In genomic region chr9:14558332-14558731, GRCm38 (mm10) we compare ENCODE assay signal across 29 mouse cellular contexts. TPM values are rescaled to one million over a fixed set of nuclear protein-coding genes. Genes with fewer than 3 reads are reported as not detected.
"Had no signal": no experiment of that assay in that cellular context is flagged by ENCODE, and none has a peak within 500 bp of the region (broad histone marks: within the 10 kb centered on the region; RNA-seq: fewer than 3 reads in every experiment).

No protein-coding gene starts in this region.

- ATAC-seq: forebrain, embryonic 13.5 days; forebrain, embryonic 14.5 days; forebrain, embryonic 15.5 days; forebrain, embryonic 16.5 days; forebrain, postnatal 0 days had no signal

- H3K4me1 ChIP-seq: embryonic facial prominence, embryonic 12.5 days; embryonic facial prominence, embryonic 13.5 days; forebrain, embryonic 12.5 days; forebrain, embryonic 13.5 days; forebrain, embryonic 15.5 days had no signal

- H3K27ac ChIP-seq: embryonic facial prominence, embryonic 10.5 days; embryonic facial prominence, embryonic 12.5 days; embryonic facial prominence, embryonic 15.5 days; forebrain, embryonic 10.5 days; forebrain, embryonic 12.5 days; forebrain, embryonic 13.5 days; forebrain, embryonic 15.5 days; gastrocnemius, adult 2 months; heart, adult 2 months had no signal

- H3K4me3 ChIP-seq: embryonic facial prominence, embryonic 10.5 days; embryonic facial prominence, embryonic 12.5 days; embryonic facial prominence, embryonic 13.5 days; embryonic facial prominence, embryonic 15.5 days; erythroblast, embryonic 14.5 days; forebrain, embryonic 10.5 days; forebrain, embryonic 12.5 days; forebrain, embryonic 13.5 days; forebrain, embryonic 15.5 days; gastrocnemius, adult 2 months; heart, adult 2 months had no signal

- H3K9me3 ChIP-seq: embryonic facial prominence, embryonic 10.5 days; embryonic facial prominence, embryonic 12.5 days; embryonic facial prominence, embryonic 13.5 days; embryonic facial prominence, embryonic 15.5 days; forebrain, embryonic 10.5 days; forebrain, embryonic 12.5 days; forebrain, embryonic 13.5 days; forebrain, embryonic 15.5 days had no signal

- H3K27me3 ChIP-seq: embryonic facial prominence, embryonic 12.5 days; embryonic facial prominence, embryonic 13.5 days; embryonic facial prominence, embryonic 15.5 days; forebrain, embryonic 12.5 days; forebrain, embryonic 13.5 days; forebrain, embryonic 15.5 days had no signal

- H3K4me2 ChIP-seq: embryonic facial prominence, embryonic 12.5 days; embryonic facial prominence, embryonic 13.5 days; embryonic facial prominence, embryonic 15.5 days; forebrain, embryonic 12.5 days; forebrain, embryonic 13.5 days; forebrain, embryonic 15.5 days had no signal

- DNase-seq: cerebellum, adult 2 months; cerebellum, adult 8-10 months; cerebellum, adult 9-10 months; cerebellum, adult 9-11 months; cerebellum, postnatal 10 days; cerebellum, postnatal 14 days; cerebellum, postnatal 25 days; cerebellum, postnatal 36 days; embryo, embryonic 11 days; forebrain, postnatal 0 days; gastrocnemius, adult 2 months; gastrocnemius, postnatal 10 days; gastrocnemius, postnatal 14 days; gastrocnemius, postnatal 25 days; gastrocnemius, postnatal 36 days; heart, adult 18-20 months; heart, adult 2 months had no signal

- H3K9ac ChIP-seq: embryonic facial prominence, embryonic 12.5 days; embryonic facial prominence, embryonic 13.5 days; embryonic facial prominence, embryonic 15.5 days; forebrain, embryonic 12.5 days; forebrain, embryonic 13.5 days; forebrain, embryonic 15.5 days; forebrain, postnatal 0 days had no signal

RNA-seq across cellular contexts. Expression of gene Kdm4d, which starts 58.0 kb away (rescaled TPM):
- polyA plus RNA-seq: erythroblast, embryonic 14.5 days; forebrain, embryonic 11.5 days; heart, adult 2 months had no signal
